Mouse (Mus musculus) intestine, postnatal 0 days (tissue): Measurements from ENCODE around the gene Zfp184. TPM values are rescaled to one million over a fixed set of nuclear protein-coding genes. Genes with fewer than 3 reads are reported as not detected.

Experiments
- ATAC-seq: fragments of 200-750 bp; cut with Nextera tagmentation; 2 replicates; pipeline ENCODE4 v1.8.0; 2017; ENCODE audit warnings: mild to moderate bottlenecking, moderate TSS enrichment, moderate library complexity
- H3K27ac ChIP-seq: fragments of 300-500 bp; sonication (generic); 2 replicates; pipeline ENCODE4 v1.5.1; 2014; ENCODE audit warnings: mild to moderate bottlenecking, low read depth, low read length, moderate library complexity
- H3K27me3 ChIP-seq: fragments of 300-500 bp; sonication (generic); replicated peaks from 2 replicates; pipeline ENCODE4 v1.6.1; 2014; ENCODE audit warnings: low read length, mixed read lengths; ENCODE audit not compliant: control insufficient read depth, insufficient read depth
- H3K36me3 ChIP-seq: fragments of 300-500 bp; sonication (generic); 2 replicates; pipeline ENCODE4 v1.6.1; 2014; ENCODE audit warnings: mild to moderate bottlenecking, moderate library complexity; ENCODE audit not compliant: control insufficient read depth, insufficient read depth
- H3K4me1 ChIP-seq: fragments of 300-500 bp; sonication (generic); replicated peaks from 2 replicates; pipeline ENCODE4 v1.6.1; 2014; ENCODE audit warnings: antibody characterized with exemption, low read length, mixed read lengths; ENCODE audit not compliant: control insufficient read depth, insufficient read depth
- H3K4me2 ChIP-seq: fragments of 300-500 bp; sonication (generic); replicated peaks from 2 replicates; pipeline ENCODE4 v1.6.1; 2014; ENCODE audit warnings: low read depth, mild to moderate bottlenecking, moderate library complexity
- H3K4me3 ChIP-seq: fragments of 300-500 bp; sonication (generic); 2 replicates; pipeline ENCODE4 v1.5.1; 2014; ENCODE audit warnings: low read depth, low read length
- H3K9ac ChIP-seq: fragments of 300-500 bp; sonication (generic); 2 replicates; pipeline ENCODE4 v1.6.1; 2014; ENCODE audit warnings: mild to moderate bottlenecking, low read depth, low read length
- H3K9me3 ChIP-seq: fragments of 300-500 bp; sonication (generic); 2 replicates; pipeline ENCODE4 v1.6.1; 2016; ENCODE audit warnings: mixed run types; ENCODE audit not compliant: control insufficient read depth
- CTCF ChIP-seq: sonication (generic); IDR thresholded peaks from 2 replicates; pipeline ENCODE4 v1.5.1; 2016; ENCODE audit warnings: low read depth, mild to moderate bottlenecking, control low read depth, antibody characterized with exemption, moderate library complexity
- WGBS: fragments of 180-500 bp; shearing (Covaris S2); extraction: QIAGEN DNeasy Blood & Tissue Kit; methylation state at CpG from one replicate; pipeline ENCODE4 v1.1.7; 2014; 5-methylcytosine and 5-hydroxymethylcytosine counted together
- microRNA counts: library from miRNA; unstranded; fragments of <30 nt; microRNA quantifications from one replicate; lab custom pipeline; 2016
- microRNA-seq: library from miRNA; unstranded; fragments of <30 nt; microRNA quantifications from one replicate; pipeline ENCODE4, GENCODE M21; 2016
- polyA plus RNA-seq: library from polyadenylated mRNA; unstranded; fragments of >200 nt; fragmentation: Nextera tagmentation; extraction: Ambion mirVana; gene quantifications from 2 replicates; pipeline ENCODE4 v1.2.1, GENCODE M21; 2015

The Zfp184 gene
- polyA plus RNA-seq, 1 experiment from 2014 or later = 1.2 TPM

GRCm38 (mm10) chr13:22005605-22006333 is 60.9 kb downstream of the Zfp184 start:
- WGBS = under 1% methylated on average over 45 of the region's 45 CpGs
- Histone ChIP-seq H3K4me2 (peak overlapping the region; percentile 98), H3K9me3 (no peaks in the 10 kb centered on the region), H3K4me1 (no peaks in the 10 kb centered on the region), H3K36me3 (no peaks in the 10 kb centered on the region), H3K4me3 (peak overlapping the region; percentile 50), H3K9ac (peak overlapping the region; percentile 19; the same call in 1 of the 2 replicates), H3K27me3 (peaks cover 89% of the 10 kb centered on the region), H3K27ac (no peak overlapping the region)
- no peak for TF ChIP-seq CTCF
- ATAC-seq = peak; percentile 69

- Histone ChIP-seq H3K9me3 (no peaks in the 10 kb centered on the region), H3K4me2 (peak overlapping the region; percentile 98), H3K27me3 (peaks cover 87% of the 10 kb centered on the region), H3K27ac (no peak overlapping the region), H3K4me1 (no peaks in the 10 kb centered on the region), H3K9ac (peak overlapping the region; percentile 51), H3K36me3 (no peaks in the 10 kb centered on the region), H3K4me3 (peak overlapping the region; percentile 50)
- under 1% methylated on average over 38 of the region's 38 CpGs for WGBS
- ATAC-seq = peak; percentile 85
- peak; percentile 28; the same call in 1 of the 2 replicates for TF ChIP-seq CTCF
Observed at GRCm38 (mm10) chr13:22006334-22007120, 61.6 kb downstream of the Zfp184 start.

GRCm38 (mm10) chr13:22007121-22007510 is 62.2 kb downstream of the Zfp184 start:
- Histone ChIP-seq H3K27ac (no peak overlapping the region), H3K9ac (no peak overlapping the region; the same call in 1 of the 2 replicates), H3K4me3 (peak overlapping the region; percentile 50), H3K36me3 (no peaks in the 10 kb centered on the region), H3K4me1 (no peaks in the 10 kb centered on the region), H3K27me3 (peaks cover 87% of the 10 kb centered on the region), H3K4me2 (peak overlapping the region; percentile 98), H3K9me3 (no peaks in the 10 kb centered on the region)
- 11% methylated on average over 18 of the region's 18 CpGs for WGBS
- no peak for ATAC-seq
- no peak for TF ChIP-seq CTCF

- TF ChIP-seq CTCF = no peak
- H3K27me3 ChIP-seq = peaks cover 86% of the 10 kb centered on the region
- no peaks in the 10 kb centered on the region for H3K9me3 ChIP-seq
- no peak overlapping the region for H3K9ac ChIP-seq
- H3K36me3 ChIP-seq = no peaks in the 10 kb centered on the region
- no peak overlapping the region for H3K27ac ChIP-seq
- WGBS = 65% methylated on average over 7 of the region's 7 CpGs
- no peak for ATAC-seq
- H3K4me2 ChIP-seq = no peak overlapping the region
- no peaks in the 10 kb centered on the region for H3K4me1 ChIP-seq
- H3K4me3 ChIP-seq = no peak overlapping the region; the same call in 1 of the 2 replicates
Observed at GRCm38 (mm10) chr13:22007872-22008271, 63.0 kb downstream of the Zfp184 start.

- no peak overlapping the region for H3K27ac ChIP-seq
- TF ChIP-seq CTCF = no peak
Observed at GRCm38 (mm10) chr13:22008707-22009106, 63.8 kb downstream of the Zfp184 start.

GRCm38 (mm10) chr13:22009642-22010041 is 64.7 kb downstream of the Zfp184 start, which contains the start of gene Prss16:
Gene Prss16, minus strand, starts transcription at chr13:22009742.
- H3K27ac ChIP-seq = no peak within 1 kb of the TSS
- no peaks in the 10 kb centered on the region for H3K4me1 ChIP-seq
- no peak within 1 kb of the TSS for H3K4me2 ChIP-seq
- H3K27me3 ChIP-seq = peaks cover 85% of the 10 kb centered on the region
- no peak within 1 kb of the TSS for H3K4me3 ChIP-seq
- H3K9me3 ChIP-seq = no peaks in the 10 kb centered on the region
- ATAC-seq = no peak
- no peaks in the 10 kb centered on the region for H3K36me3 ChIP-seq
- no peak for TF ChIP-seq CTCF
- 45% methylated on average over 7 of the region's 7 CpGs for WGBS
- H3K9ac ChIP-seq = no peak within 1 kb of the TSS

More at GRCm38 (mm10) chr13:22008707-22009106, 63.8 kb downstream of the Zfp184 start:
- Histone ChIP-seq H3K36me3 (no peaks in the 10 kb centered on the region), H3K9me3 (no peaks in the 10 kb centered on the region), H3K27me3 (peaks cover 85% of the 10 kb centered on the region), H3K4me1 (no peaks in the 10 kb centered on the region), H3K4me2 (no peak overlapping the region), H3K4me3 (no peak overlapping the region), H3K9ac (no peak overlapping the region)
- no peak for ATAC-seq
- 83% methylated on average over 3 of the region's 3 CpGs for WGBS

MicroRNA genes within 50 kb of the gene (microRNA counts, 519-probe panel; counts per million panel counts)
- 4,121 counts per million, percentile 58 among the panel's probes with 10 or more counts for microRNA mmu-miR-1983 (lab: Ali Mortazavi, UCI)

Small RNAs within 50 kb of the gene (microRNA-seq; reads per million reads assigned to microRNA genes)
- gene Gm44456 = not detected
- gene Mir1983 = 544 reads per million, percentile 69 among the genes with 10 or more reads in this experiment

Other genes starting within 250 kb of the Zfp184 start
- gene Olfr1359, start 247.0 kb upstream of the Zfp184 start, polyA plus RNA-seq = not detected in 2 replicates
- 1.9 TPM in 1 of 2 replicates, not detected in the other for gene Hist1h2bl, start 229.0 kb upstream of the Zfp184 start, polyA plus RNA-seq
- gene Hist1h2ai, start 228.7 kb upstream of the Zfp184 start, polyA plus RNA-seq = 6.1 and 12.0 TPM in 2 replicates
- 2.4 and 2.9 TPM in 2 replicates for gene Hist1h3h, start 227.4 kb upstream of the Zfp184 start, polyA plus RNA-seq
- gene Hist1h2bm, start 223.1 kb upstream of the Zfp184 start, polyA plus RNA-seq = 0.51 and 0.76 TPM in 2 replicates
- 0.40 and 0.42 TPM in 2 replicates for gene Hist1h4j, start 210.0 kb upstream of the Zfp184 start, polyA plus RNA-seq
- gene Hist1h4k, start 194.6 kb upstream of the Zfp184 start, polyA plus RNA-seq = 1.4 and 2.1 TPM in 2 replicates
- gene Hist1h2ak, start 191.3 kb upstream of the Zfp184 start, polyA plus RNA-seq = 5.0 and 9.5 TPM in 2 replicates
- gene Hist1h2bn, start 191.0 kb upstream of the Zfp184 start, polyA plus RNA-seq = 1.1 TPM in 2 replicates
- gene Hist1h1b, start 164.5 kb upstream of the Zfp184 start, polyA plus RNA-seq = 7.3 and 8.1 TPM in 2 replicates
- 34.1 and 39.6 TPM in 2 replicates for gene Hist1h3i, start 161.7 kb upstream of the Zfp184 start, polyA plus RNA-seq
- 1.5 and 3.2 TPM in 2 replicates for gene Hist1h2an, start 157.9 kb upstream of the Zfp184 start, polyA plus RNA-seq
- gene Hist1h2bp, start 157.6 kb upstream of the Zfp184 start, polyA plus RNA-seq = 0.41 and 1.5 TPM in 2 replicates
- gene Hist1h2bq, start 134.9 kb upstream of the Zfp184 start, polyA plus RNA-seq = 7.8 and 9.8 TPM in 2 replicates
- gene Hist1h2ao, start 134.6 kb upstream of the Zfp184 start, polyA plus RNA-seq = not detected in 2 replicates
- gene Hist1h4m, start 133.3 kb upstream of the Zfp184 start, polyA plus RNA-seq = not detected in 2 replicates
- 2.1 and 5.3 TPM in 2 replicates for gene Hist1h4n, start 112.9 kb upstream of the Zfp184 start, polyA plus RNA-seq
- 1,504 and 1,780 TPM in 2 replicates for gene Hist1h2ap, start 111.6 kb upstream of the Zfp184 start, polyA plus RNA-seq
- 7.8 and 10.0 TPM in 2 replicates for gene Hist1h2br, start 111.4 kb upstream of the Zfp184 start, polyA plus RNA-seq
- gene Pom121l2, start 36.1 kb downstream of the Zfp184 start, polyA plus RNA-seq = not detected in 2 replicates
- gene Prss16, start 64.6 kb downstream of the Zfp184 start, polyA plus RNA-seq = 4.0 and 4.1 TPM in 2 replicates
- 3.4 and 5.3 TPM in 2 replicates for gene Hist1h2ah, start 90.5 kb downstream of the Zfp184 start, polyA plus RNA-seq
- 0.90 and 1.8 TPM in 2 replicates for gene Hist1h2bk, start 90.8 kb downstream of the Zfp184 start, polyA plus RNA-seq
- gene Hist1h4i, start 96.3 kb downstream of the Zfp184 start, polyA plus RNA-seq = 9.4 and 9.9 TPM in 2 replicates
- 12.9 and 16.0 TPM in 2 replicates for gene Hist1h2ag, start 97.8 kb downstream of the Zfp184 start, polyA plus RNA-seq
- 2.3 and 4.1 TPM in 2 replicates for gene Hist1h2bj, start 98.1 kb downstream of the Zfp184 start, polyA plus RNA-seq
- not detected in 2 replicates for gene Vmn1r188, start 139.3 kb downstream of the Zfp184 start, polyA plus RNA-seq
- gene Vmn1r189, start 160.7 kb downstream of the Zfp184 start, polyA plus RNA-seq = not detected in 2 replicates
- not detected in 2 replicates for gene Vmn1r191, start 238.9 kb downstream of the Zfp184 start, polyA plus RNA-seq
- gene Vmn1r192, start 246.0 kb downstream of the Zfp184 start, polyA plus RNA-seq = not detected in 2 replicates